Mouse (Mus musculus): ENCODE measurements at regions not wholly inside any gene's neighbourhood (a gene's known extent, or its start where the extent isn't known, plus 50 kb on each side); places are given as distances from the start of the nearest gene placed in this dataset.

DNA sequence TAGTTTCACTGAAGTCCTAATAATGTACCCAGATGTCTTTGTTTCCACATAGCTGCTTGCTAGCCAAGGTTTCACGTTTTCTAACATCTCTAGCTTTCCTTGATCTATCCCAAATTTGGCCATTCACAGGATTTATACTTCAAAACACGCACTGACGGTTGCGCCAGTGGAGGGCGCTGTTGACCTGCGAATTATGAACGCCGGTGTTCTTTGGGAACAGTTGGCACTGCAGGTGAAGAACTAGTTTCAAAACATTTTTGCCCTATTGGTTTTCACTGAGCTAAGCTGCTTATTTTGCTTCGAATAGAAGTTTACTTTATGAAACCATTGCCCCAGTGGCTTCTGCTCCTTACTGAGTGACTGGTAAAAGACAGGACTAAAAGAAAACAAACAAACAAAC, 76.7 kb upstream of the Slitrk3 start:
- intact Hi-C loops (cut with DNase I) = no loop called here
- DNase-seq = peak; percentile 1 to 12

DNA sequence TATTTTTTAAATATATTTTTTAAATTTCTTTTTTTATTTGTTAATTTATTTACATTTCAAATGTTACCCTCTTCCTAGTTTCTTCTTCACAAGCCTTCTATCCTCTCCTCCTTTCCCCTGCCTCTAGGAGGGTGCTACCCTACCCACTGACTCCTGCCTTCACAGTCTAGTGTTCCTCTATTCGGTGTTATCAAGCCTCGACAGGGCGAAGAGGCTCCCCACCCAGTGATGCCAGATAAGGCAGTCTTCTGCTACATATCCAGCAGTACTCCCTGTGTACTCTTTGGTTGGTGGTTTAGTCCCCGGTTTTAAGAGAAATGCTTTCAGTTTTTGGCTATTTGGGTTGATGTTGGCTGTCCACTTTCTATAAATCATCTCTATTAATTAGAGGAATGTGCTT, 67.5 kb upstream of the Slitrk3 start:
- intact Hi-C loops (cut with DNase I) = no loop called here
- no peak for DNase-seq

DNA sequence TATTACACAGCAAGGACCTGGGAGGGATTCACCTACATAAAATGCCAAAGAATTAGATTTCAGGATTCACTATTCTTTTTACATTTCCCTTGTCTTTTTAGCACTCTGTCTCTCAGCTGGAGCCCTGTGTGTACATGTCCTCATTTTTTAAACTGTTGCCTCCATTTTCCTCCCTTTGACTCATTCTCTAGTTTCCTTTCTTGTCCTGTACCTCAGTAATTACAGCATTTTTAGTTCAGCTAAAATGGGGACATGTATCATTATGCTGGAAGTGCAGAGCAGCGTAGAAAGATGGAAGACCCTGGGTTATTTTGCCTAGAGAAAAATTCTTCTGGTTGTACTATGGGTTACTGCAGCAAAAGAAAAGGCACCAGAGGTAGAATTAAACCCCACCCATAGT, 51.5 kb upstream of the Slitrk3 start:
- DNase-seq = no peak
- intact Hi-C loops (cut with DNase I) = no loop called here

All from heart, postnatal 36 days (tissue).